Comparison of ENCODE assay signal across 26 mouse cellular contexts in the genomic region with DNA sequence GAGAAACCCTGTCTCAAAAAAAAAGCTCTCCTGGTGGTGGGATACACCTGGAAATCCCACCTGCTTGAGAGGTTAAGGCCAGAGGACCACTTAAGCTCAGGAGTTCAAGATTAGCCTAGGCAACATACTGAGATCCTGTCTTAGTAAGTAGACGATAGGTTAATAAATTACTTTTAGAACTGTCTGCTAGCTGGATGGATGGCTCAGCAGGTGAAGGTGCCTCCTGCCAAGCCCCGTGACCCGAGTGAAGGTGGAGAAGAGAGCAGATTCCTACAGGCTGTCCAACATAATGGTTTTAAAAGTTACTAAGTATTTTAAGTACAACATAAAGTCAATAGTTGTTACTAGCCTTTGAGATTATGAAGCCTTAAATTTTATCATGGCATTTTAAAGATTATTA.
DNase-seq lines count a peak whose midpoint lies in the region; ATAC-seq and TF ChIP-seq lines count a peak whose summit lies in the region.
"Had no signal": no experiment of that assay in that cellular context is flagged by ENCODE, and none has a peak within 500 bp of the region (broad histone marks: within the 10 kb centered on the region; RNA-seq: fewer than 3 reads in every experiment).

No protein-coding gene starts in this region.

- peak; percentile 82 for DNase-seq in kidney, adult 11 months
- peak; percentile 76 to 81 for DNase-seq in kidney, adult 8-10 months
- peak; percentile 64 for DNase-seq in kidney, postnatal 10 days
- peak; percentile 8 for DNase-seq in skeletal muscle tissue, adult 2 months (ENCODE audit: low read depth, low spot score)
- DNase-seq in embryo, embryonic 10.5 days (ENCODE audit: low spot score) = no peak
- DNase-seq in forebrain, embryonic 11.5 days (ENCODE audit: low spot score) = no peak
- no peak for DNase-seq in cerebellum, adult 2 months
- DNase-seq: adrenal gland, postnatal 14 days; cerebellum, adult 11 months; cerebellum, adult 9-11 months; liver, postnatal 0 days; lung, postnatal 4 days; right cerebral cortex, adult 18-20 months; thymus, adult 2 months; thymus, postnatal 36 days had no signal

- TF ChIP-seq POLR2A in cerebellum, adult 2 months (IDR thresholded peaks at IDR 0.05; ENCODE audit: borderline replicate concordance, insufficient read depth, low read length) = no peak

- no peak overlapping the region for H3K27ac ChIP-seq in kidney, embryonic 14.5 days (ENCODE audit: low read depth, low read length)
- H3K27ac ChIP-seq in forebrain, embryonic 11.5 days (ENCODE audit: low read depth, low read length) = no peak overlapping the region
- no peak overlapping the region for H3K27ac ChIP-seq in cerebellum, adult 2 months (ENCODE audit: insufficient read depth, low read length)
- H3K27ac ChIP-seq: forebrain, embryonic 15.5 days; heart, embryonic 10.5 days; hindbrain, embryonic 14.5 days; limb, embryonic 12.5 days; liver, embryonic 12.5 days; midbrain, embryonic 12.5 days; neural tube, embryonic 12.5 days had no signal

- no peak overlapping the region for H3K9ac ChIP-seq in kidney, embryonic 14.5 days (ENCODE audit: low read depth, low read length)
- no peak overlapping the region for H3K9ac ChIP-seq in forebrain, embryonic 11.5 days (ENCODE audit: low read length)
- H3K9ac ChIP-seq: forebrain, embryonic 15.5 days; hindbrain, embryonic 14.5 days; limb, embryonic 12.5 days; liver, embryonic 12.5 days; liver, postnatal 0 days; midbrain, embryonic 12.5 days; neural tube, embryonic 12.5 days had no signal

- H3K27me3 ChIP-seq in kidney, embryonic 14.5 days (ENCODE audit: control insufficient read depth, insufficient read depth, low read length) = no peaks in the 10 kb centered on the region
- no peaks in the 10 kb centered on the region for H3K27me3 ChIP-seq in forebrain, embryonic 11.5 days (ENCODE audit: control insufficient read depth, insufficient read depth, low read length)
- H3K27me3 ChIP-seq in cerebellum, adult 2 months (ENCODE audit: control insufficient read depth, insufficient read depth, low read length) = no peaks in the 10 kb centered on the region
- H3K27me3 ChIP-seq: forebrain, embryonic 15.5 days; limb, embryonic 12.5 days; liver, embryonic 12.5 days; megakaryocyte, embryonic 14.5 days; midbrain, embryonic 12.5 days; neural tube, embryonic 12.5 days had no signal

- no peak for ATAC-seq in kidney, embryonic 14.5 days (ENCODE audit: low FRiP score, low TSS enrichment)
- no peak for ATAC-seq in forebrain, embryonic 11.5 days (replicated peaks; ENCODE audit: low FRiP score)
- ATAC-seq: CD4-positive, CD25-positive, alpha-beta regulatory T cell, adult 4 months; forebrain, embryonic 15.5 days; liver, embryonic 12.5 days; liver, postnatal 0 days had no signal

- H3K4me3 ChIP-seq in kidney, embryonic 14.5 days (ENCODE audit: low read length) = no peak overlapping the region
- no peak overlapping the region for H3K4me3 ChIP-seq in forebrain, embryonic 11.5 days (ENCODE audit: low read depth, low read length)
- H3K4me3 ChIP-seq in cerebellum, adult 2 months (replicated peaks; ENCODE audit: insufficient read depth, low read depth, low read length) = no peak overlapping the region
- H3K4me3 ChIP-seq: forebrain, embryonic 15.5 days; heart, embryonic 10.5 days; limb, embryonic 12.5 days; liver, embryonic 12.5 days; megakaryocyte, embryonic 14.5 days; midbrain, embryonic 12.5 days; myocyte; neural tube, embryonic 12.5 days had no signal

- 81% methylated on average over 3 of the region's 3 CpGs for WGBS in kidney, embryonic 14.5 days
- WGBS in forebrain, embryonic 11.5 days = 91% methylated on average over 3 of the region's 3 CpGs
- 47% methylated on average over 3 of the region's 3 CpGs for WGBS in cerebellum, adult 2 months

- TF ChIP-seq CTCF in cerebellum, adult 2 months (IDR thresholded peaks at IDR 0.05; ENCODE audit: borderline replicate concordance, insufficient read depth, low read depth, low read length) = no peak

- H3K36me3 ChIP-seq in kidney, embryonic 14.5 days (ENCODE audit: control insufficient read depth, insufficient read depth, low read length) = peaks cover 58% of the 10 kb centered on the region
- H3K36me3 ChIP-seq in forebrain, embryonic 11.5 days (ENCODE audit: control insufficient read depth, insufficient read depth, low read length) = peaks cover 6% of the 10 kb centered on the region; the same call in 1 of the 2 replicates

- no peaks in the 10 kb centered on the region for H3K4me1 ChIP-seq in kidney, embryonic 14.5 days (ENCODE audit: control insufficient read depth, insufficient read depth, low read length)
- no peaks in the 10 kb centered on the region for H3K4me1 ChIP-seq in forebrain, embryonic 11.5 days (replicated peaks; ENCODE audit: control insufficient read depth, insufficient read depth, low read length)
- no peaks in the 10 kb centered on the region for H3K4me1 ChIP-seq in cerebellum, adult 2 months (ENCODE audit: control insufficient read depth, insufficient read depth, low read length)
- H3K4me1 ChIP-seq: forebrain, embryonic 15.5 days; heart, embryonic 10.5 days; limb, embryonic 12.5 days; liver, embryonic 12.5 days; megakaryocyte, embryonic 14.5 days; midbrain, embryonic 12.5 days; neural tube, embryonic 12.5 days had no signal

- H3K9me3 ChIP-seq in kidney, embryonic 14.5 days (ENCODE audit: control insufficient read depth, low read length) = no peaks in the 10 kb centered on the region
- no peaks in the 10 kb centered on the region for H3K9me3 ChIP-seq in forebrain, embryonic 11.5 days (ENCODE audit: control insufficient read depth, low read length)
- H3K9me3 ChIP-seq: forebrain, embryonic 15.5 days; heart, embryonic 10.5 days; limb, embryonic 12.5 days; liver, embryonic 12.5 days; megakaryocyte, embryonic 14.5 days; midbrain, embryonic 12.5 days; neural tube, embryonic 12.5 days had no signal

- H3K4me2 ChIP-seq in kidney, embryonic 14.5 days (replicated peaks; ENCODE audit: low read depth, low read length) = no peak overlapping the region
- H3K4me2 ChIP-seq in forebrain, embryonic 11.5 days (ENCODE audit: low read depth, low read length, severe bottlenecking) = no peak overlapping the region
- H3K4me2 ChIP-seq: forebrain, embryonic 15.5 days; hindbrain, embryonic 14.5 days; limb, embryonic 12.5 days; liver, embryonic 12.5 days; midbrain, embryonic 12.5 days; neural tube, embryonic 12.5 days had no signal

Comparison
In these comparisons a context has a peak if more than half of its experiments do, and no peak if none do; other contexts are left out.
1. DNase-seq: peak in kidney, adult 11 months (single experiment), kidney, adult 8-10 months (2 of 2), kidney, postnatal 10 days (single experiment) and skeletal muscle tissue, adult 2 months (single experiment); none in embryo, embryonic 10.5 days (single experiment), forebrain, embryonic 11.5 days (single experiment) and cerebellum, adult 2 months (0 of 2).